Mouse (Mus musculus): ENCODE results near the gene Vstm2b. TPM values are rescaled to one million over a fixed set of nuclear protein-coding genes. Genes with fewer than 3 reads are reported as not detected.

The Vstm2b gene
- total RNA-seq (2022), result 10 to 100 TPM; 53.8 to 65.0 (median 60.4) TPM

- no peak for DNase-seq (ENCODE audit: low spot score in 2 of 2)
Observed at GRCm38 (mm10) chr7:40898096-40898710, at the start of gene Vstm2b. TSS of gene Vstm2b (plus strand) at chr7:40898328.

GRCm38 (mm10) chr7:40856088-40856625 lies 42.0 kb upstream of the Vstm2b start:
- DNase-seq (ENCODE audit: low spot score in 2 of 2), result no peak

GRCm38 (mm10) chr7:40873380-40873990 lies 24.6 kb upstream of the Vstm2b start:
- no peak for DNase-seq (ENCODE audit: low spot score in 2 of 2)

- DNase-seq (ENCODE audit: low spot score in 2 of 2), result no peak
Observed at GRCm38 (mm10) chr7:40884855-40885489, 13.2 kb upstream of the Vstm2b start.

- no peak for DNase-seq (ENCODE audit: low spot score in 2 of 2)
Observed at GRCm38 (mm10) chr7:40888358-40888757, 9.8 kb upstream of the Vstm2b start.

GRCm38 (mm10) chr7:40896964-40897363 lies 1.2 kb upstream of the Vstm2b start:
- DNase-seq (ENCODE audit: low spot score in 2 of 2), result no peak

GRCm38 (mm10) chr7:40898711-40899375 lies 715 bp downstream of the Vstm2b start:
- DNase-seq (ENCODE audit: low spot score in 2 of 2), result peak in 1 of 2 experiments; percentile 63

GRCm38 (mm10) chr7:40899376-40900265 lies 1.5 kb downstream of the Vstm2b start:
- DNase-seq (ENCODE audit: low spot score in 2 of 2), result peak in 1 of 2 experiments; percentile 38

- DNase-seq (ENCODE audit: low spot score in 2 of 2), result peak; percentile 84 to 89
Observed at GRCm38 (mm10) chr7:40901201-40901600, 3.1 kb downstream of the Vstm2b start.

- DNase-seq (ENCODE audit: low spot score in 2 of 2), result no peak
Observed at GRCm38 (mm10) chr7:40902506-40902905, 4.4 kb downstream of the Vstm2b start.

- DNase-seq (ENCODE audit: low spot score in 2 of 2), result peak in 1 of 2 experiments; percentile 49
Observed at GRCm38 (mm10) chr7:40906484-40906883, 8.4 kb downstream of the Vstm2b start.

- no peak for DNase-seq (ENCODE audit: low spot score in 2 of 2)
Observed at GRCm38 (mm10) chr7:40916761-40917160, 18.6 kb downstream of the Vstm2b start.

GRCm38 (mm10) chr7:40920118-40920517 lies 22.0 kb downstream of the Vstm2b start:
- DNase-seq (ENCODE audit: low spot score in 2 of 2), result no peak

GRCm38 (mm10) chr7:40921281-40921680 lies 23.2 kb downstream of the Vstm2b start:
- DNase-seq (ENCODE audit: low spot score in 2 of 2), result no peak

- no peak for DNase-seq (ENCODE audit: low spot score in 2 of 2)
Observed at GRCm38 (mm10) chr7:40922871-40923270, 24.7 kb downstream of the Vstm2b start.

GRCm38 (mm10) chr7:40928391-40928790 lies 30.3 kb downstream of the Vstm2b start:
- no peak for DNase-seq (ENCODE audit: low spot score in 2 of 2)

- DNase-seq (ENCODE audit: low spot score in 2 of 2), result no peak
Observed at GRCm38 (mm10) chr7:40936617-40937212, 38.6 kb downstream of the Vstm2b start.

GRCm38 (mm10) chr7:40939371-40939770 lies 41.2 kb downstream of the Vstm2b start:
- DNase-seq (ENCODE audit: low spot score in 2 of 2), result no peak

- no peak for DNase-seq (ENCODE audit: low spot score in 2 of 2)
Observed at GRCm38 (mm10) chr7:40942233-40942935, 44.3 kb downstream of the Vstm2b start.
